Mouse (Mus musculus): ENCODE results near the gene Mrpl11.

GRCm38 (mm10) chr19:4945540-4945939 is 16.4 kb upstream of the Mrpl11 start:
- TF ChIP-seq POLR2A (IDR thresholded peaks at IDR 0.05; ENCODE audit: control insufficient read depth, low read depth, low read length) (no peak), CTCF (IDR thresholded peaks at IDR 0.05; ENCODE audit: control insufficient read depth, insufficient read depth, insufficient replicate concordance, low read depth, low read length) (no peak)
